Comparison of ENCODE assay signal across 8 mouse cellular contexts in the genomic region with DNA sequence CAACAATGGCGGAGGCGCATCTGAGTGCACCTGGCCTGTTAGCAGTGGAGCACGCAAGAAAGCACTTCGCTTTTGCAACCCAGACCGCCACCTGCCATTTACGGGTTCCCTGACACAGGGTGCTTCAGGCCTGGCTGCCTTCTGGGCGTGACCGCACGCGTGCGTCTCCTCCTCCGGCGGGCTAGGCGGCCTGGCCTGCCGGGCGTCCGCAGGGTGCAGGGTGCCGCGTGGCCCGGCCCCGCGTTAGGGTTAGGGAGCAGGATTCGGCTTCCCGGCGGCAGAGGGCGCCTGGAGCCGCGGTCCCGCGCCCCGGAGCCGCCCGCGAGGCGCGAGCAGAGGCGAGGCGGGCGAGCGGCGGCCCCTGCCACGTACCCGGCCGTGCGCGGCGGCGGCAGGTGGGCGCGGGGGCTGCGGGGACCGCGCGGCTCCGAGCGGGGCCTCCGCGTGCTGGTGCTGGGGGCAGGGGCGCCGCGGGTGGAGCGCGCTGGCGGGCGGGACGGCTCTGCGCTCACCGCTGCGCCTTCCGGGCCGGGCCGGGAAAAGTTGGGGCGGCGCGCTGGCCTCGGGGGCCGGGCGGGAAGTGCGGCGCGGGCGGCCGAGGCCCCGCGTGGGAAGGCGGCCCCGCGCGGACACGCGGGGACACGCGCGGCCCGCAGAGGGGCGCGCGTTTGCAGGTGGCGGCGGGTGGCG. TPM values are rescaled to one million over a fixed set of nuclear protein-coding genes. Genes with fewer than 3 reads are reported as not detected.
DNase-seq lines count a peak whose midpoint lies in the region; ATAC-seq lines count a peak whose summit lies in the region.

A gene (plus strand): TSS at position 198 of the 690 bp plus-strand sequence.

- no peaks in the 10 kb centered on the region; the same call in 1 of the 2 replicates for H3K4me1 ChIP-seq in hindbrain, embryonic 11.5 days (replicated peaks; ENCODE audit: control insufficient read depth, insufficient read depth, low read length)

- H3K9me3 ChIP-seq in hindbrain, embryonic 11.5 days (ENCODE audit: control insufficient read depth, low read length) = no peaks in the 10 kb centered on the region

- 0 out of 2 replicates have a peak within 1 kb of the TSS, but pooled peaks have one; percentile 24 for H3K27ac ChIP-seq in hindbrain, embryonic 11.5 days (ENCODE audit: low read depth, low read length)

- peak within 1 kb of the TSS; percentile 91 for H3K4me2 ChIP-seq in hindbrain, embryonic 11.5 days (replicated peaks; ENCODE audit: low read depth, low read length)

- WGBS in hindbrain, embryonic 11.5 days = under 1% methylated on average over 60 of the region's 101 CpGs

- peak within 1 kb of the TSS; percentile 82 for H3K9ac ChIP-seq in hindbrain, embryonic 11.5 days (ENCODE audit: low read depth, low read length)

- peak; percentile 81 for DNase-seq in R1 (ENCODE audit: low read depth, low spot score)
- DNase-seq in cerebellum, adult 8-10 months = peak; percentile 27
- DNase-seq in frontal cortex, postnatal 25 days (ENCODE audit: low spot score in 2 of 2) = peak; percentile 9 to 45
- DNase-seq in hindbrain, embryonic 11.5 days (ENCODE audit: low spot score) = peak; percentile 83
- DNase-seq in layer of hippocampus, postnatal 14 days (ENCODE audit: low spot score in 2 of 2) = peak; percentile 51
- peak; percentile 85 to 88 for DNase-seq in lung, postnatal 4 days
- DNase-seq in right cerebral cortex, adult 2 months (ENCODE audit: low spot score in 2 of 2) = peak; percentile 34 to 41
- peak; percentile 80 for DNase-seq in urinary bladder, postnatal 14 days (ENCODE audit: low spot score)

- peak within 1 kb of the TSS; percentile 75 for H3K4me3 ChIP-seq in hindbrain, embryonic 11.5 days (ENCODE audit: low read depth, low read length)

- peak; percentile 89 for ATAC-seq in hindbrain, embryonic 11.5 days (ENCODE audit: low FRiP score)

- H3K36me3 ChIP-seq in hindbrain, embryonic 11.5 days (ENCODE audit: control insufficient read depth, insufficient read depth, low read length) = no peaks in the 10 kb centered on the region

- no peaks in the 10 kb centered on the region for H3K27me3 ChIP-seq in hindbrain, embryonic 11.5 days (ENCODE audit: control insufficient read depth, insufficient read depth, low read length)

RNA-seq across cellular contexts. Expression of the gene that starts here (rescaled TPM):
- 2.0 and 2.8 TPM in 2 replicates for polyA plus RNA-seq in hindbrain, embryonic 11.5 days (2014; fragmentation: Nextera tagmentation; extraction: Ambion mirVana)
- total RNA-seq in layer of hippocampus, postnatal 14 days (2021) = 1 to 10 TPM; 7.1 to 7.3 TPM

Comparison
In these comparisons a context has a peak if more than half of its experiments do, and no peak if none do; other contexts are left out.
1. Peak in every context shown above with its lines: DNase-seq, ATAC-seq, H3K4me3 ChIP-seq and H3K27ac ChIP-seq.
2. DNase-seq: peak in every context shown above with its lines; median percentile 86 in lung, postnatal 4 days; 83 in hindbrain, embryonic 11.5 days; 81 in R1; 80 in urinary bladder, postnatal 14 days; 51 in layer of hippocampus, postnatal 14 days; 38 in right cerebral cortex, adult 2 months; 27 in cerebellum, adult 8-10 months; 27 in frontal cortex, postnatal 25 days.